Mouse (Mus musculus): ENCODE data around the gene Mcm3.
A peak's percentile ranks its signal among the peaks of the same experiment; 100 is the strongest.
"Not testable (repeated sequence)": the region's sequence is repeated elsewhere in the genome, so short reads cannot be mapped to it uniquely, and the experiment has no call there.

The Mcm3 gene

GRCm38 (mm10) chr1:20804526-20804925 lies 15.6 kb downstream of the Mcm3 start:
- DNase-seq (ENCODE audit: low spot score in 2 of 2) = no peak

- DNase-seq (ENCODE audit: low spot score in 2 of 2) = no peak
Observed at GRCm38 (mm10) chr1:20801682-20802390, 18.3 kb downstream of the Mcm3 start.

- DNase-seq (ENCODE audit: low spot score in 2 of 2) = no peak
Observed at GRCm38 (mm10) chr1:20801275-20801674, 18.8 kb downstream of the Mcm3 start.

- peak; percentile 3 to 32 for DNase-seq (ENCODE audit: low spot score in 2 of 2)
Observed at GRCm38 (mm10) chr1:20795178-20795577, 24.9 kb downstream of the Mcm3 start.

- DNase-seq (ENCODE audit: low spot score in 2 of 2) = no peak
Observed at GRCm38 (mm10) chr1:20794760-20795159, 25.4 kb downstream of the Mcm3 start.

GRCm38 (mm10) chr1:20791414-20791813 lies 28.7 kb downstream of the Mcm3 start:
- DNase-seq (ENCODE audit: low spot score in 2 of 2) = no peak

GRCm38 (mm10) chr1:20790517-20790916 lies 29.6 kb downstream of the Mcm3 start, which contains the start of gene Il17f:
Gene Il17f (minus strand): TSS chr1:20790617.
- DNase-seq (ENCODE audit: low spot score in 2 of 2) = not testable (repeated sequence)

- DNase-seq (ENCODE audit: low spot score in 2 of 2) = no peak
Observed at GRCm38 (mm10) chr1:20788419-20788818, 31.7 kb downstream of the Mcm3 start.

- no peak for DNase-seq (ENCODE audit: low spot score in 2 of 2)
Observed at GRCm38 (mm10) chr1:20787046-20787445, 33.1 kb downstream of the Mcm3 start.

- no peak for DNase-seq (ENCODE audit: low spot score in 2 of 2)
Observed at GRCm38 (mm10) chr1:20778366-20778765, 41.7 kb downstream of the Mcm3 start.

- not testable (repeated sequence) for DNase-seq (ENCODE audit: low spot score in 2 of 2)
Observed at GRCm38 (mm10) chr1:20774026-20774730, 45.9 kb downstream of the Mcm3 start.

- no peak for DNase-seq (ENCODE audit: low spot score in 2 of 2)
Observed at GRCm38 (mm10) chr1:20766526-20766925, 53.6 kb downstream of the Mcm3 start.

GRCm38 (mm10) chr1:20761411-20761810 lies 58.7 kb downstream of the Mcm3 start:
- DNase-seq (ENCODE audit: low spot score in 2 of 2) = no peak

- no peak for DNase-seq (ENCODE audit: low spot score in 2 of 2)
Observed at GRCm38 (mm10) chr1:20760331-20760730, 59.8 kb downstream of the Mcm3 start.

GRCm38 (mm10) chr1:20759799-20760198 lies 60.3 kb downstream of the Mcm3 start:
- no peak for DNase-seq (ENCODE audit: low spot score in 2 of 2)

- DNase-seq (ENCODE audit: low spot score in 2 of 2) = no peak
Observed at GRCm38 (mm10) chr1:20757586-20757985, 62.5 kb downstream of the Mcm3 start.

GRCm38 (mm10) chr1:20754439-20754838 lies 65.7 kb downstream of the Mcm3 start:
- no peak for DNase-seq (ENCODE audit: low spot score in 2 of 2)

Data from spleen, postnatal 36 days (tissue).